Mouse (Mus musculus) ES-Bruce4 (cell line): ENCODE results near the gene Samd4b.

Source experiments
- CTCF ChIP-seq: IDR thresholded peaks from one replicate; pipeline ENCODE4 v1.8.1; 2011; ENCODE audit warnings: low read depth, low read length
- EP300 ChIP-seq: IDR thresholded peaks from 2 replicates; pipeline ENCODE4 v1.6.1; 2011; ENCODE audit warnings: low read depth, low read length; ENCODE audit not compliant: insufficient read depth

DNA sequence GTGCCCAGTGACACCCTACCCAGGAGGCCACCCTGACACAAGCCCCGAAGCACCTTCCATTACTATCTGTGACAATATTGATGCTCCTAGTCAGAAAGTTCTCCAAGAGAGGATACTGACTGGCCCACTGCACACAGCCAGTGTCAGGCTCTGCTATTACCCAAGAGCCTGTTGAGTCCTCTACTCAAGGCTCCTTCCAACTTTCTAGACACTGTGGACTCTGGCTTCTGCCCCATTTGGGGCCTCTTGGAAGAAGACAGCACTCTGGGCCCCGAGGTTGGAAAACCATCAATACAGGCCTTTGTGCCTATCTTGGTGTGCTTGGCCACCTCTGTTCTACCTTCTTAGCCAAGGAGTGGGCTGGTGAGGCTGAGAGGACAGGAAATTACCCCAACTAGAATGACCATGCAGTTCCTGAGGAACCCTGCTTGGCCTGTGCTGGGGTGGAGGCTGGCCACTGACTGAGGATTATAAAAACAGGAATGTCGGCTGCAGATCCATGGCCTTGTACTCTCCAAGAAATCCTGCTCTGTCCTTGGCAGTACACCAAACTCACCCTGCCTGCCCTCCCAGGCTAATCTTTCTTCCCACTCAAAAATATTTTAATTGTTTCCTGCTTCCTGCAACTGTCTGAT, 187.0 kb downstream of the Samd4b start:
- no peak for TF ChIP-seq CTCF
- TF ChIP-seq EP300, result no peak
